Mouse (Mus musculus): ENCODE data around the gene Rbfox1. TPM values are rescaled to one million over a fixed set of nuclear protein-coding genes. Genes with fewer than 3 reads are reported as not detected.

Gene Rbfox1
- polyA plus RNA-seq, 1 experiment from 2014 or later = 75.8 TPM

DNA sequence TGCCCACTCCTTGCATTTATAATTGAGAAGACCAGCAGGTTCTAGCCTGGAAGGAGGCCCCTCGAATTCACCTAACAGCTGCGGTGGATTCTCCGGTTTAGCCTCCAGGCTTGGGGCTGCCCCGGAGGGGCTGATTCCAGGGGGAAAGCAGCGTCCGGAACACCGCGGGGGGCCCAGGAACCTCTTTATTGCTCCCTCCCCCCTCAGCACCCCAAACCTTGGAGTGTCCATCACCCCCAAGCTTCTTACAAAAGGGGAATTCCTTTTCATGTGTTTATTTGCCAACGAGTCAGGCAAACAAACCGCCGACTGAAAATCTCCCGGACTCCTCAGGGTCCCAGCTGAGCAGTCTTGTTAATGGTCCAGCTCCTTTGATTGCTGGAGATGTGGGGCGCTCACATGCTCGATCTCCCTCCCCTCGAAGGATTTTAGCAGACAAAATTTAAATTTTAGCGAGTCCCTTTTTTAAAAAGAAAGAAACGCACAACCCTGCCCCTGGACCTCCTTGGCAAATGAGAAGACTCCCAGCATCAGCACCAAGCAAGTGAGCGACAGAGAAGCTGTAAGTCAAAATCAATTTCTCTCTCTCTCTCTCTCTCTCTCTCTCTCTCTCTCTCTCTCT lies 1153.6 kb downstream of the Rbfox1 start:
- Histone ChIP-seq H3K27ac (ENCODE audit: low read depth, low read length) (no peak overlapping the region), H3K4me2 (ENCODE audit: low read length) (peak overlapping the region; percentile 54), H3K4me3 (ENCODE audit: low read depth, low read length) (peak overlapping the region; percentile 28), H3K36me3 (ENCODE audit: control insufficient read depth, insufficient read depth, low read length) (no peaks in the 10 kb centered on the region), H3K9ac (ENCODE audit: low read length) (peak overlapping the region; percentile 33; the same call in 1 of the 2 replicates), H3K9me3 (replicated peaks; ENCODE audit: control insufficient read depth, low read length) (no peaks in the 10 kb centered on the region), H3K4me1 (ENCODE audit: control insufficient read depth, insufficient read depth, low read length) (peaks cover 9% of the 10 kb centered on the region), H3K27me3 (replicated peaks; ENCODE audit: control insufficient read depth, insufficient read depth, low read length) (peaks cover 13% of the 10 kb centered on the region)
- peak; percentile 48; the same call in 1 of the 2 replicates for ATAC-seq
- peak; percentile 49 for DNase-seq (ENCODE audit: low spot score)
- WGBS = under 1% methylated on average over 18 of the region's 18 CpGs

DNA sequence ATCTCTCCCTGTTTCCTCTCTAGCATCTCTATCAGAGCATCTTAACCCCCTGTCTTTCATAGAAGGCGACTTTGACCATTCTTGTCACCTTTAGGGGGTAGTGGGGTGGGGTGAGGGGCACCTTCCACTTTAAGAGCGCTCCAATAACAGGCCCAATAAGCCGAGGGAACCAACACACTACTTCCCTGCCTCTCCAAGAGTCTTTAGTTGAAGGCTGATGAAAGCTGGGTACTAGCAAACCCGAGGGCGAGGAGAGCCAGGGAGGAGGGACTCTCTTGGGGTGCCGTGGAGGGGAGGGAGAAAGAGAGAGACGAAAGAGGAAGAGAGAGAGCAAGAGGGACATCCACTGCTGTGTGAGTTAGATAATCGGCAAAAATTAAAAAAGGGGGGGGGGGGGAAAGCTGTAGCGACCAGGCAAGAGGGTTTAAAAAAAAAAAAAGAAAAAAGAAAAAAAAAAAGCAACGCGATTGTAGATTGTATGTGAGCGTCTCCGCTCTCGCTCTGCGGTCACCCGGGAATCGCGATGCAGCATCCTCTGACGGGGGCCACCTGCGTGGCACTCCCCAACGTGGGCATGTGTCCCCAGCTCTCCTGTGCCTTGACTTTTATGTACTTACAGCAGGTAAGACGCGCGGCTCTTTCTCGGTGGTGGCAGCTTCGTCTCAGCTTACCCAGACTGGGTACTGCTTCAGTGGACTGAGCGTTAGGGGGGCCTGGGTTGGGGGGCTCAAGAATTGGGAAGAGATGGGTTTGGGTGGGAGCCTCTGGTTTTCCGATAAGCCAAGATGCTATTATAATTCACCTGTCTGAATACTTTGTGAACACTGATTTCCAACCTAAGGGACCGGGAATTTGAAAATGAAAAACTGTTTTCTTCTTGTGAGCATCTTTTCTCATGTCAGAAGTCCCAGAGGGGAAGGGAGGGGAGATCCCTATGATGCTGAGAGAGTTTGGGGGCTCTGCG lies 1154.5 kb downstream of the Rbfox1 start:
- H3K4me1 ChIP-seq (ENCODE audit: control insufficient read depth, insufficient read depth, low read length) = peaks cover 9% of the 10 kb centered on the region
- H3K4me2 ChIP-seq (ENCODE audit: low read length) = peak overlapping the region; percentile 54
- ATAC-seq (peak; percentile 65), DNase-seq (ENCODE audit: low spot score) (peak; percentile 60)
- H3K9ac ChIP-seq (ENCODE audit: low read length) = peak overlapping the region; percentile 59
- H3K36me3 ChIP-seq (ENCODE audit: control insufficient read depth, insufficient read depth, low read length) = no peaks in the 10 kb centered on the region
- H3K27me3 ChIP-seq (replicated peaks; ENCODE audit: control insufficient read depth, insufficient read depth, low read length) = peaks cover 13% of the 10 kb centered on the region
- H3K4me3 ChIP-seq (ENCODE audit: low read depth, low read length) = peak overlapping the region; percentile 28
- 2% methylated on average over 29 of the region's 30 CpGs for WGBS
- H3K9me3 ChIP-seq (replicated peaks; ENCODE audit: control insufficient read depth, low read length) = no peaks in the 10 kb centered on the region
- no peak overlapping the region for H3K27ac ChIP-seq (ENCODE audit: low read depth, low read length)

DNA sequence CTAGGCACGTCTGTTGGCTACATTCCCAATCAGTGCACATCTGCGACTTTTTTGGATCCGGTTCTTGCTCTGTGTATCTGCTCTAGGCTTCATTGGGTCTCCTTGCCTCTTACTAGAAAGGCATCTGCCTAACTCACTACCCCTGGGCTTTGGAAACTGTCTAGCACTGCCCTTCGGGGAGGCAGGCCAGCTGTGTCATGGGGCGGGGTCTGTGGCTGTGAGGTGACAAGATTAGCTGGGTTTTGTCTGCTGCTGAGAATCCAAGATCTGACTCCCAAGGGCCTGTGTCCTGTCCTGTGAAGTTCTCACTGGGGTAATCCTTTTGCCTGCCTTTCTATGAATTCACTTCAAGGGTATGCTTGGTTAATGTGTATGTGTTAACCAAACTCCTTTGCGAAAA lies 1155.5 kb downstream of the Rbfox1 start:
- WGBS = 27% methylated on average over 6 of the region's 6 CpGs
- ATAC-seq = no peak
- no peak overlapping the region for H3K27ac ChIP-seq (ENCODE audit: low read depth, low read length)

DNA sequence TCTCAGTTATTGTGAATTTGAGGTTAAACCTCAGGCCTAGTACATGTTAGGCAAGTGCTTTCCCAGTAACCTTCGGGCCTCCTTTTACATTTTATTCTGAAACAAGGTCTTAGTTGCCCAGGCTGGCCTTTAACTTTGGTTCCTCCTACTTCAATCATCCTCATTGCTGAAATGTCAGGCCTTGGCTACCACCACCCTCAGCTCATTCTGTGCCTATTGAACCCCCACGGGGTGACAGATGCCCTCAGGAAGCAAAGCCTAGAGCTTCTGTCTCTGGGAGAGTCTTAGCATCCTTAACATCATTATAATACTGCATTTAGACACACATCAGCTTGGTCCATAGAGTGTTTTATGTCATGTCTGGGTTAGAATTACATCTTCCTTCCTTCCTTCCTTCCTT lies 1162.3 kb downstream of the Rbfox1 start:
- WGBS = 68% methylated on average over 2 of the region's 2 CpGs
- no peak overlapping the region for H3K9ac ChIP-seq (ENCODE audit: low read length)
- no peaks in the 10 kb centered on the region for H3K36me3 ChIP-seq (ENCODE audit: control insufficient read depth, insufficient read depth, low read length)
- H3K9me3 ChIP-seq (replicated peaks; ENCODE audit: control insufficient read depth, low read length) = no peaks in the 10 kb centered on the region
- H3K4me3 ChIP-seq (ENCODE audit: low read depth, low read length) = no peak overlapping the region
- ATAC-seq (no peak), DNase-seq (ENCODE audit: low spot score) (no peak)
- peaks cover 18% of the 10 kb centered on the region for H3K4me1 ChIP-seq (ENCODE audit: control insufficient read depth, insufficient read depth, low read length)
- no peaks in the 10 kb centered on the region for H3K27me3 ChIP-seq (replicated peaks; ENCODE audit: control insufficient read depth, insufficient read depth, low read length)
- H3K4me2 ChIP-seq (ENCODE audit: low read length) = no peak overlapping the region
- no peak overlapping the region for H3K27ac ChIP-seq (ENCODE audit: low read depth, low read length)

More for the DNA sequence above, 1155.5 kb downstream of the Rbfox1 start:
- 0 out of 2 replicates have a peak overlapping the region, but pooled peaks have one; percentile 28 for H3K4me3 ChIP-seq (ENCODE audit: low read depth, low read length)
- H3K4me1 ChIP-seq (ENCODE audit: control insufficient read depth, insufficient read depth, low read length) = peaks cover 9% of the 10 kb centered on the region
- H3K27me3 ChIP-seq (replicated peaks; ENCODE audit: control insufficient read depth, insufficient read depth, low read length) = peaks cover 13% of the 10 kb centered on the region
- H3K9ac ChIP-seq (ENCODE audit: low read length) = no peak overlapping the region
- DNase-seq (ENCODE audit: low spot score) = no peak
- peak overlapping the region; percentile 54 for H3K4me2 ChIP-seq (ENCODE audit: low read length)
- H3K36me3 ChIP-seq (ENCODE audit: control insufficient read depth, insufficient read depth, low read length) = no peaks in the 10 kb centered on the region
- no peaks in the 10 kb centered on the region for H3K9me3 ChIP-seq (replicated peaks; ENCODE audit: control insufficient read depth, low read length)

DNA sequence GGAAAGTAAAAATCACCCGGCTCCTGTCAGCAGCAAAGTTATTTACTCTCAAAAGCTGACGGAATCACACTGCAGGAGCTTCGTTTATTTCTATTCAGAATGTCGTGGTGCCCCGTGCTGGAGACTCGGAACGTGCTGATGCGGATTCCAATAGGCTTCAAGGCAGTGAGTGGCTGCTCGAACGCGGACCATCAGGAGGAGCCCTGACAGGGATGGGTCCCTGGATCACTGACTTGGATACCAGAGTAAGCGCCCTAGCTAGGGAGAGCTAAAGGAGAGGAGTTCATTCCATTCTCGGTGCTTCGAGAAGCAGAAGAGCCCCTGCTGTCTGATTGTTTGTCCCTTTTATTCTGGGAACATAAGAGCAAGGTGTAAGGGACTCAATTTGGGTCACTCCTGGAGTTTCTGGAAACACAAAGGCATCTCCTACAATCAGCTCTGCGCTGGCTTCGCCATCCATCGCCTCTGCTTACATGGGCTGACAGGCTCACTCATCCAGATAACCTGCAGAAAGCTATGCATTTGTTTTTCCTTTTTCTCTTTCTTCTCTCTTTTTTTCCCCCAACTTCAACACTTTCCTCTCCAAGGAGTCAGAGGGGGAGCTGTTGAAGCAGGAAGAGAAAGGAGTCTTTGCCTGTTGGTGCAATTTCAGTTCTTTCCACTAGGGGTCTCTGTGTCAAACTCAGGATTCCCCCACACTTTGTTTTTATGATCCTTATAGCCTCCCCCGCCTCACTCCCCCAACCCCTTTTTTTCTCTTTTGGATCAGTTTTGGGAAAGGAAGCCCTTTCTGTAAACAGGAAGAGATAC lies 1164.2 kb downstream of the Rbfox1 start:
- H3K4me1 ChIP-seq (ENCODE audit: control insufficient read depth, insufficient read depth, low read length) = peaks cover 23% of the 10 kb centered on the region
- H3K9ac ChIP-seq (ENCODE audit: low read length) = peak overlapping the region; percentile 37
- ATAC-seq (peak; percentile 38), DNase-seq (ENCODE audit: low spot score) (peak; percentile 85)
- H3K4me2 ChIP-seq (ENCODE audit: low read length) = peak overlapping the region; percentile 33
- no peaks in the 10 kb centered on the region for H3K27me3 ChIP-seq (replicated peaks; ENCODE audit: control insufficient read depth, insufficient read depth, low read length)
- H3K4me3 ChIP-seq (ENCODE audit: low read depth, low read length) = no peak overlapping the region
- 2% methylated on average over 18 of the region's 18 CpGs for WGBS
- H3K27ac ChIP-seq (ENCODE audit: low read depth, low read length) = no peak overlapping the region
- H3K36me3 ChIP-seq (ENCODE audit: control insufficient read depth, insufficient read depth, low read length) = no peaks in the 10 kb centered on the region
- H3K9me3 ChIP-seq (replicated peaks; ENCODE audit: control insufficient read depth, low read length) = no peaks in the 10 kb centered on the region

DNA sequence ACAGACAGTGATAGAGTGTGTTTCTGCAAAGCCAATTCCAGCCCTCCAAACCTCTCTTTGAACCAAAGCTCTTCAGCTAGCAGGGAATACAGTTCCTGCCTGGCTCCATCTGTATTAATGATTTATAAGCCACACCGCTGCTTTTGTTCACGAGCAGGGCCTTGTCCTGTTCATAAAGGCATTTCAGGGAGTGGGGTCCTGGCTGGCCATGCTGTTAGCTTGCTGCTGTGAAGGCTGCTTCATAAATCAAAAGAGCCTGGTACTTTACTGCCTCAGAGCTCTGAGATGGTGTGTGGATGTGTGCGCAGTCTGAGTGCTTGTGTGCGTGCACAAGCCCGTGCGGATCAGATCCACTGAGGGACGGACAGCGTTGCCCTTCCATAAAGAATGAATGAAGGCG lies 1165.8 kb downstream of the Rbfox1 start:
- H3K4me3 ChIP-seq (ENCODE audit: low read depth, low read length) = no peak overlapping the region
- H3K4me1 ChIP-seq (ENCODE audit: control insufficient read depth, insufficient read depth, low read length) = peaks cover 23% of the 10 kb centered on the region
- no peak overlapping the region for H3K27ac ChIP-seq (ENCODE audit: low read depth, low read length)
- no peaks in the 10 kb centered on the region for H3K9me3 ChIP-seq (replicated peaks; ENCODE audit: control insufficient read depth, low read length)
- no peaks in the 10 kb centered on the region for H3K27me3 ChIP-seq (replicated peaks; ENCODE audit: control insufficient read depth, insufficient read depth, low read length)
- ATAC-seq (0 out of 2 replicates have a peak, but pooled peaks have one; percentile 16), DNase-seq (ENCODE audit: low spot score) (no peak)
- no peaks in the 10 kb centered on the region for H3K36me3 ChIP-seq (ENCODE audit: control insufficient read depth, insufficient read depth, low read length)
- 74% methylated on average over 9 of the region's 9 CpGs for WGBS
- no peak overlapping the region for H3K9ac ChIP-seq (ENCODE audit: low read length)
- H3K4me2 ChIP-seq (ENCODE audit: low read length) = no peak overlapping the region

DNA sequence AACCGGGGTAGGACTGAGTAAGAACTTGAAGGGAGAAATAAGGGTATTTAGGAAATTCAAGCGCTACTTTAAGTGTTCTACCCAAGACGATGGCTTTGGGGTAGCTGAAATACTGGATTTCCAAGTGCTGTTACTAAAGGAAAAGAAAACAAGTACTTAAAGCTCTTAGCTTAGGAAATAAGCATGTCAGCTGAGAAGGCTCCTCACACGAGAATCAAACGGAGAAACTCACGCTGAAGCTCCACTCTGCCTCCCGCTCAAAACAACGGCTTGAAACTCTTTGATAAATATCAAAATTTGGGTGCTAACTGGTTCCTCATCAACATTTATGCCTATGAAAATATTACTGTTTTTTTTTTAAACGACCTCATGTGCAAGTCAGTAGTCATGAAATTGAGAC lies 1166.8 kb downstream of the Rbfox1 start:
- no peaks in the 10 kb centered on the region for H3K9me3 ChIP-seq (replicated peaks; ENCODE audit: control insufficient read depth, low read length)
- peaks cover 23% of the 10 kb centered on the region for H3K4me1 ChIP-seq (ENCODE audit: control insufficient read depth, insufficient read depth, low read length)
- no peak for DNase-seq (ENCODE audit: low spot score)
- no peak overlapping the region for H3K27ac ChIP-seq (ENCODE audit: low read depth, low read length)
- no peaks in the 10 kb centered on the region for H3K27me3 ChIP-seq (replicated peaks; ENCODE audit: control insufficient read depth, insufficient read depth, low read length)
- WGBS = 50% methylated on average over 9 of the region's 9 CpGs
- H3K9ac ChIP-seq (ENCODE audit: low read length) = peak overlapping the region; percentile 29; the same call in 1 of the 2 replicates
- H3K4me2 ChIP-seq (ENCODE audit: low read length) = peak overlapping the region; percentile 24; the same call in 1 of the 2 replicates
- no peaks in the 10 kb centered on the region for H3K36me3 ChIP-seq (ENCODE audit: control insufficient read depth, insufficient read depth, low read length)
- ATAC-seq = no peak
- no peak overlapping the region for H3K4me3 ChIP-seq (ENCODE audit: low read depth, low read length)

DNA sequence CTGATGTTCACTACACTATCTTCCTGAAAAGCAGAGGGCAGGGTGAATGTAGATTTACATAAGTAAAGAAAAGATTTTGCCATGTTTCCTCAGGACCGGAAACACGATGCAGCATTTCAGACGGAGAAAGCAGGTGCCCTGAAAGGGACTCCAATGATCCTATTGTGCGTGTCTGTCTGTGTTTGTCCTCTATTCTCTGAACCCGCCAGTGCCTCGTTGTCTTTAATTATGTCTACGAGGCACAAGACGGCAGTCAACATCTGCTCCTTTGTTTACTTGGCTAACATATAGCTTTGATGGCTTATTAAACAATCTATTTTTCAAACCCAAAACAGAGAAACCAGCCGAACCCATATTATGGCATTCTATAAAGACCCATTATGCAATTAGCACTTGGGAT lies 1167.3 kb downstream of the Rbfox1 start:
- H3K9me3 ChIP-seq (replicated peaks; ENCODE audit: control insufficient read depth, low read length) = no peaks in the 10 kb centered on the region
- H3K4me2 ChIP-seq (ENCODE audit: low read length) = peak overlapping the region; percentile 24
- 3% methylated on average over 9 of the region's 9 CpGs for WGBS
- H3K4me1 ChIP-seq (ENCODE audit: control insufficient read depth, insufficient read depth, low read length) = peaks cover 23% of the 10 kb centered on the region
- no peak overlapping the region for H3K4me3 ChIP-seq (ENCODE audit: low read depth, low read length)
- ATAC-seq = peak; percentile 67
- peak overlapping the region; percentile 29; the same call in 1 of the 2 replicates for H3K9ac ChIP-seq (ENCODE audit: low read length)
- peak overlapping the region; percentile 33; the same call in 1 of the 2 replicates for H3K27ac ChIP-seq (ENCODE audit: low read depth, low read length)
- peak; percentile 71 for DNase-seq (ENCODE audit: low spot score)
- H3K27me3 ChIP-seq (replicated peaks; ENCODE audit: control insufficient read depth, insufficient read depth, low read length) = no peaks in the 10 kb centered on the region
- no peaks in the 10 kb centered on the region for H3K36me3 ChIP-seq (ENCODE audit: control insufficient read depth, insufficient read depth, low read length)
